Mouse (Mus musculus) heart, adult 2 months (tissue): ENCODE measurements around the gene Scd3. TPM values are rescaled to one million over a fixed set of nuclear protein-coding genes. Genes with fewer than 3 reads are reported as not detected.

Experiments
- DNase-seq, 2 experiments: peaks; one replicate each; pipeline ENCODE4 v3.0.0; 2021
- H3K27ac ChIP-seq: fragments of 200-600 bp; 2 replicates; pipeline ENCODE4 v1.8.1; 2022
- H3K27me3 ChIP-seq: fragments of 200-500 bp; 2 replicates; pipeline ENCODE4 v1.6.1; 2012; ENCODE audit warnings: mild to moderate bottlenecking, low read length, inconsistent platforms, mixed read lengths; ENCODE audit not compliant: control insufficient read depth, insufficient read depth
- H3K36me3 ChIP-seq: fragments of 200-500 bp; 2 replicates; pipeline ENCODE4 v1.6.1; 2012; ENCODE audit warnings: low read length, inconsistent platforms; ENCODE audit not compliant: control insufficient read depth, insufficient read depth
- H3K4me1 ChIP-seq: fragments of 200-500 bp; 2 replicates; pipeline ENCODE4 v1.6.1; 2011; ENCODE audit warnings: low read length; ENCODE audit not compliant: control insufficient read depth, insufficient read depth
- H3K4me3 ChIP-seq: fragments of 200-600 bp; 2 replicates; pipeline ENCODE4 v1.8.1; 2022
- H3K79me2 ChIP-seq: fragments of 200-500 bp; replicated peaks from 2 replicates; pipeline ENCODE4 v1.6.1; 2012; ENCODE audit warnings: mild to moderate bottlenecking, inconsistent platforms, low read length, moderate library complexity, mixed read lengths; ENCODE audit not compliant: control insufficient read depth, insufficient read depth
- H3K9ac ChIP-seq: fragments of 200-500 bp; 2 replicates; pipeline ENCODE4 v1.6.1; 2012; ENCODE audit warnings: low read depth, mild to moderate bottlenecking, control low read depth, inconsistent platforms, low read length, mixed read lengths
- CTCF ChIP-seq: fragments of 200-600 bp; IDR thresholded peaks from 2 replicates; pipeline ENCODE4 v1.8.1; 2022; ENCODE audit warnings: antibody characterized with exemption, mild to moderate bottlenecking, moderate library complexity
- EP300 ChIP-seq: fragments of 200-500 bp; IDR thresholded peaks from 2 replicates; pipeline ENCODE4 v1.6.1; 2011; ENCODE audit warnings: low read depth, low read length, control low read depth; ENCODE audit not compliant: insufficient read depth
- POLR2A ChIP-seq: fragments of 200-500 bp; IDR thresholded peaks from 2 replicates; pipeline ENCODE4 v1.6.1; 2011; ENCODE audit warnings: mild to moderate bottlenecking, low read depth, low read length, control low read depth; ENCODE audit not compliant: insufficient read depth
- WGBS: fragments of 180-500 bp; shearing (Covaris S2); methylation state at CpG from one replicate; pipeline ENCODE4 v1.1.7; 2018; 5-methylcytosine and 5-hydroxymethylcytosine counted together
- intact Hi-C: fragments of 180-260 bp; cut with DNase I; formaldehyde crosslinking; loops from one replicate; pipeline ENCODE4 v1.15.1; 2025
- polyA plus RNA-seq: library from polyadenylated mRNA; depleted of rRNA; stranded (reverse); fragments of >200 nt; gene quantifications from 2 replicates; pipeline ENCODE4 v1.2.3, GENCODE M21; 2012
- total RNA-seq, 2 experiments: library from RNA; stranded (reverse); gene quantifications; 2 replicates each; pipeline ENCODE4 v1.2.3; 2021

The Scd3 gene
- total and polyA plus RNA-seq, 3 experiments = 0.13 to 0.37 TPM; not detected in 1

- TF ChIP-seq EP300 = no peak
- peak; percentile 24; the same call in 1 of the 2 replicates for TF ChIP-seq CTCF
- no peak overlapping the region for H3K27ac ChIP-seq
- no peaks in the 10 kb centered on the region for H3K27me3 ChIP-seq
- H3K4me3 ChIP-seq = no peak overlapping the region
- DNase-seq = no peak
- H3K79me2 ChIP-seq = no peaks in the 10 kb centered on the region
- no peaks in the 10 kb centered on the region for H3K4me1 ChIP-seq
- no peaks in the 10 kb centered on the region for H3K36me3 ChIP-seq
- no peak overlapping the region for H3K9ac ChIP-seq
- WGBS = 76% methylated on average over 5 of the region's 5 CpGs
- intact Hi-C loops = no loop called here
Observed at GRCm38 (mm10) chr19:44260487-44260886, 57.4 kb downstream of the Scd3 start.

- Histone ChIP-seq H3K79me2 (no peaks in the 10 kb centered on the region), H3K4me1 (no peaks in the 10 kb centered on the region), H3K9ac (no peak overlapping the region), H3K4me3 (no peak overlapping the region), H3K27me3 (no peaks in the 10 kb centered on the region), H3K36me3 (no peaks in the 10 kb centered on the region), H3K27ac (no peak overlapping the region)
- TF ChIP-seq EP300 (no peak), CTCF (no peak), POLR2A (no peak)
- DNase-seq = no peak
- intact Hi-C loops = no loop called here
- WGBS = 80% methylated on average over 7 of the region's 7 CpGs
Observed at GRCm38 (mm10) chr19:44261774-44262173, 58.7 kb downstream of the Scd3 start.

GRCm38 (mm10) chr19:44263581-44263980 is 60.5 kb downstream of the Scd3 start:
- no peak for DNase-seq
- H3K4me3 ChIP-seq = no peak overlapping the region
- H3K27ac ChIP-seq = no peak overlapping the region
- WGBS = 85% methylated on average over 3 of the region's 3 CpGs
- intact Hi-C loops = no loop called here
- H3K79me2 ChIP-seq = no peaks in the 10 kb centered on the region
- H3K36me3 ChIP-seq = no peaks in the 10 kb centered on the region
- H3K4me1 ChIP-seq = no peaks in the 10 kb centered on the region
- no peaks in the 10 kb centered on the region for H3K27me3 ChIP-seq
- H3K9ac ChIP-seq = no peak overlapping the region
- TF ChIP-seq CTCF (no peak), EP300 (no peak), POLR2A (no peak)

GRCm38 (mm10) chr19:44264226-44264625 is 61.2 kb downstream of the Scd3 start:
- Histone ChIP-seq H3K4me1 (no peaks in the 10 kb centered on the region), H3K4me3 (no peak overlapping the region), H3K36me3 (no peaks in the 10 kb centered on the region), H3K27ac (no peak overlapping the region), H3K79me2 (no peaks in the 10 kb centered on the region), H3K27me3 (no peaks in the 10 kb centered on the region), H3K9ac (no peak overlapping the region)
- no peak for TF ChIP-seq EP300
- TF ChIP-seq POLR2A = no peak
- no peak for TF ChIP-seq CTCF
- DNase-seq = no peak
- intact Hi-C loops = no loop called here
- 73% methylated on average over 9 of the region's 9 CpGs for WGBS

- peak; percentile 39 to 53 for DNase-seq
- intact Hi-C loops = no loop called here
Observed at GRCm38 (mm10) chr19:44265300-44265699, 62.2 kb downstream of the Scd3 start.

GRCm38 (mm10) chr19:44265911-44266337 is 62.9 kb downstream of the Scd3 start:
- no peak for DNase-seq
- 81% methylated on average over 5 of the region's 5 CpGs for WGBS
- intact Hi-C loops = loop anchor here (1.0 kb wide), 1 partner anchor 18 kb away; no protein-coding TSS in a partner anchor
- no peaks in the 10 kb centered on the region for H3K79me2 ChIP-seq
- no peaks in the 10 kb centered on the region for H3K4me1 ChIP-seq
- H3K9ac ChIP-seq = no peak overlapping the region
- TF ChIP-seq POLR2A (no peak), CTCF (no peak), EP300 (no peak)
- no peak overlapping the region for H3K27ac ChIP-seq
- H3K36me3 ChIP-seq = no peaks in the 10 kb centered on the region
- H3K27me3 ChIP-seq = no peaks in the 10 kb centered on the region
- no peak overlapping the region for H3K4me3 ChIP-seq

More at GRCm38 (mm10) chr19:44265300-44265699, 62.2 kb downstream of the Scd3 start:
- H3K27ac ChIP-seq = no peak overlapping the region; the same call in 1 of the 2 replicates
- H3K4me1 ChIP-seq = no peaks in the 10 kb centered on the region
- H3K79me2 ChIP-seq = no peaks in the 10 kb centered on the region
- H3K9ac ChIP-seq = no peak overlapping the region
- no peaks in the 10 kb centered on the region for H3K36me3 ChIP-seq
- TF ChIP-seq POLR2A = no peak
- TF ChIP-seq CTCF = no peak
- TF ChIP-seq EP300 = no peak
- no peak overlapping the region for H3K4me3 ChIP-seq
- 47% methylated on average over 7 of the region's 7 CpGs for WGBS
- no peaks in the 10 kb centered on the region for H3K27me3 ChIP-seq
